Mouse (Mus musculus): ENCODE measurements at regions not wholly inside any gene's neighbourhood (a gene's known extent, or its start where the extent isn't known, plus 50 kb on each side); places are given as distances from the start of the nearest gene placed in this dataset.

DNA sequence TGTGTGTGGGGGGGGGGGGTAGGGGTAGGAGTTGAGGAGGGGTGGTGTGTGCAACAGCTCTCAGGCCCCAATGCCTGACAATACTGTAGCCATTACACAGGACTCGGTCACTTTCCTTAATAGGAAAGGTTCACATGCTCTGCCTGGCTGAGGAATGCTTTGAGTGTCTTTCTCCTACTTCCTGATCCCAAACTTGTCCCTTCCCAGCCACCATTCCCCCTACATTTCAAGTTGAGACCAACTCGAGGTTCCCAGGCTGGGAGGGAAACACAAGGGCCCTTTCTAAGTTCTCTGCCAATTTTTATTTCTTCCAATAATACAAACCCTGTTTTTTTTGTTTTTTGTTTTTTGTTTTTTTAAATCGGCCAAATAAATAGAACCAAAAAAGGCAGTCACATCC is 264.6 kb downstream of the Gm45692 start:
- Histone ChIP-seq H3ac (ENCODE audit: control insufficient read depth, insufficient read length, low read depth) (no peak overlapping the region), H3K79me3 (ENCODE audit: low read depth) (no peaks in the 10 kb centered on the region), H3K79me2 (ENCODE audit: control insufficient read depth, insufficient read depth) (no peaks in the 10 kb centered on the region), H3K27me3 (ENCODE audit: control insufficient read depth, insufficient read depth, insufficient read length) (no peaks in the 10 kb centered on the region), H3K36me3 (ENCODE audit: control insufficient read depth, insufficient read depth) (no peaks in the 10 kb centered on the region), H3K4me3 (ENCODE audit: insufficient read depth, poor library complexity, severe bottlenecking) (no peak overlapping the region)
- TF ChIP-seq MAX (IDR thresholded peaks at IDR 0.05) (no peak), USF1 (IDR thresholded peaks at IDR 0.05; ENCODE audit: low read depth) (no peak), CEBPB (IDR thresholded peaks at IDR 0.05; ENCODE audit: low read depth) (no peak)

DNA sequence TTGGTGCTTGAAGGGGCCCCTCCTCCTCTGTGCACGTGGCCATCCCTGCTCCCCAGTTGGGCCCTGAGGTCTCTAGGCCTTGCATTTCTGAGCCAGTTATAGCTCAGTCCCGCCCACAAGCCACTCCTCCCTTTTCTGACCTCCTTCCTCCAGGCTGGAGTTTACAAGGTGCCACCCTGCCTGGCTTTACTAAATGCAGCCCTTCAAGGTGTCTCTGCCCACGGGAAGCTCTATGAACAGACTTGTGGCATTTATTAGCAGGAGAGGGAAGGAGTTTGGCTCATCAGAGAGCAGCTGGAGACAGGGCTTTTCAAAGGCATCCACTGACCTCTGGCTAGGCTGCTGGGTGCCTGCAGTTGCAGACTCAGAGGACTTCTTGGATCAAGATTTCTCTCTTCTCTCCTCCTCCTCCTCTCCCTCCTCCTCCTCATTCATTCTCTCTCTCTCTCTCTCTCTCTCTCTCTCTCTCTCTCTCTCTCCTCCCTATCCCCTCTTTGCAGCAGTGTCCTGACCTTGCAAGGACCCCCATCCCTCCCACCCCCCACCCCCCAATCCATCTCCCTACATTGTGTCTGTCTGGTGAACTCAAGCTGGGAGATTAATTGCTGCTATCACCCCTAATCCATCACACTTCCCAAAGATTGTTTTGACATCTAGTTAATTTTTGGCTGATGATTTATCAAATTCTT is 265.1 kb downstream of the Gm45692 start:
- Histone ChIP-seq H3K79me3 (ENCODE audit: low read depth) (no peaks in the 10 kb centered on the region), H3K36me3 (ENCODE audit: control insufficient read depth, insufficient read depth) (no peaks in the 10 kb centered on the region), H3K79me2 (ENCODE audit: control insufficient read depth, insufficient read depth) (no peaks in the 10 kb centered on the region), H3ac (ENCODE audit: control insufficient read depth, insufficient read length, low read depth) (no peak overlapping the region), H3K27me3 (ENCODE audit: control insufficient read depth, insufficient read depth, insufficient read length) (no peaks in the 10 kb centered on the region), H3K4me3 (ENCODE audit: insufficient read depth, poor library complexity, severe bottlenecking) (no peak overlapping the region)
- TF ChIP-seq CTCF (IDR thresholded peaks at IDR 0.05; ENCODE audit: control insufficient read depth, insufficient read depth, insufficient read length) (no peak), MYOG (IDR thresholded peaks at IDR 0.05; ENCODE audit: control insufficient read depth, extremely low read depth, insufficient read length) (no peak), USF1 (IDR thresholded peaks at IDR 0.05; ENCODE audit: low read depth) (no peak), CEBPB (IDR thresholded peaks at IDR 0.05; ENCODE audit: low read depth) (no peak), MAX (IDR thresholded peaks at IDR 0.05) (no peak), MYOD1 (IDR thresholded peaks at IDR 0.05; ENCODE audit: control insufficient read depth, insufficient read length, low read depth) (no peak), FOSL1 (IDR thresholded peaks at IDR 0.05; ENCODE audit: insufficient read depth, low read length, poor library complexity, severe bottlenecking) (no peak)

- TF ChIP-seq CTCF (IDR thresholded peaks at IDR 0.05; ENCODE audit: control insufficient read depth, insufficient read depth, insufficient read length): no peak
- no peak for TF ChIP-seq MAX (IDR thresholded peaks at IDR 0.05)
- no peak for TF ChIP-seq CEBPB (IDR thresholded peaks at IDR 0.05; ENCODE audit: low read depth)
- TF ChIP-seq FOSL1 (IDR thresholded peaks at IDR 0.05; ENCODE audit: insufficient read depth, low read length, poor library complexity, severe bottlenecking): no peak
- no peak for TF ChIP-seq MYOD1 (IDR thresholded peaks at IDR 0.05; ENCODE audit: control insufficient read depth, insufficient read length, low read depth)
- no peak for TF ChIP-seq USF1 (IDR thresholded peaks at IDR 0.05; ENCODE audit: low read depth)
- no peak for TF ChIP-seq MYOG (IDR thresholded peaks at IDR 0.05; ENCODE audit: control insufficient read depth, extremely low read depth, insufficient read length)
- Histone ChIP-seq H3K4me3 (ENCODE audit: insufficient read depth, poor library complexity, severe bottlenecking) (no peak overlapping the region), H3K36me3 (ENCODE audit: control insufficient read depth, insufficient read depth) (no peaks in the 10 kb centered on the region)
Observed at GRCm38 (mm10) chr8:26384994-26385345, 265.6 kb downstream of the Gm45692 start.

GRCm38 (mm10) chr8:26395061-26395460 is 275.7 kb downstream of the Gm45692 start:
- H3K79me2 ChIP-seq (ENCODE audit: control insufficient read depth, insufficient read depth): no peaks in the 10 kb centered on the region
- no peak for TF ChIP-seq CTCF (IDR thresholded peaks at IDR 0.05; ENCODE audit: control insufficient read depth, insufficient read depth, insufficient read length)
- TF ChIP-seq MYOG (IDR thresholded peaks at IDR 0.05; ENCODE audit: control insufficient read depth, extremely low read depth, insufficient read length): no peak
- no peak for TF ChIP-seq MAX (IDR thresholded peaks at IDR 0.05)
- no peak for TF ChIP-seq FOSL1 (IDR thresholded peaks at IDR 0.05; ENCODE audit: insufficient read depth, low read length, poor library complexity, severe bottlenecking)
- TF ChIP-seq MYOD1 (IDR thresholded peaks at IDR 0.05; ENCODE audit: control insufficient read depth, insufficient read length, low read depth): no peak
- no peak for TF ChIP-seq USF1 (IDR thresholded peaks at IDR 0.05; ENCODE audit: low read depth)
- TF ChIP-seq CEBPB (IDR thresholded peaks at IDR 0.05; ENCODE audit: low read depth): no peak
- H3ac ChIP-seq (ENCODE audit: control insufficient read depth, insufficient read length, low read depth): no peak overlapping the region
- no peaks in the 10 kb centered on the region for H3K36me3 ChIP-seq (ENCODE audit: control insufficient read depth, insufficient read depth)
- H3K79me3 ChIP-seq (ENCODE audit: low read depth): no peaks in the 10 kb centered on the region
- H3K27me3 ChIP-seq (ENCODE audit: control insufficient read depth, insufficient read depth, insufficient read length): no peaks in the 10 kb centered on the region
- no peak overlapping the region for H3K4me3 ChIP-seq (ENCODE audit: insufficient read depth, poor library complexity, severe bottlenecking)

More at GRCm38 (mm10) chr8:26384994-26385345, 265.6 kb downstream of the Gm45692 start:
- no peak overlapping the region for H3ac ChIP-seq (ENCODE audit: control insufficient read depth, insufficient read length, low read depth)
- no peaks in the 10 kb centered on the region for H3K79me2 ChIP-seq (ENCODE audit: control insufficient read depth, insufficient read depth)
- H3K79me3 ChIP-seq (ENCODE audit: low read depth): no peaks in the 10 kb centered on the region
- no peaks in the 10 kb centered on the region for H3K27me3 ChIP-seq (ENCODE audit: control insufficient read depth, insufficient read depth, insufficient read length)

DNA sequence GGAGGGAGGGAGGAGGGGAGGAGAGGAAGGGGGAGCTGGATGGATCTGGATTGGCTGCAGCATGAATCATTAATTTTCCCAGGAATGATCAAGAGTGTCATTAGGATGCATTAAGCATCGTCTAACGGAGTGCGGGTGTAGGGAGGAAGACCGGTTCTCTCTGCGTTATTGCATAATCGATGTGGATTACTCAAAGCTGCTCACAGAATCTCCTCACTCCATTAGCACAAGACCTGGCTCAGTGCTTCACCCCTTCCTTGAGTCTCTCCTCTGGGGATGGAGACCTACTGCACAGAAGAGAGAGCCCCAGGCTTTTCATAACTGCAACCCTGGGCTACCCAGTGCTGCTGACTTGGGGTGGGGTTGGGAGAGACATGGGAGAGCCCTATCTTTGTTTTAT is 300.7 kb downstream of the Gm45692 start:
- TF ChIP-seq FOSL1 (IDR thresholded peaks at IDR 0.05; ENCODE audit: insufficient read depth, low read length, poor library complexity, severe bottlenecking) (no peak), USF1 (IDR thresholded peaks at IDR 0.05; ENCODE audit: low read depth) (no peak), CTCF (IDR thresholded peaks at IDR 0.05; ENCODE audit: control insufficient read depth, insufficient read depth, insufficient read length) (no peak), MYOD1 (IDR thresholded peaks at IDR 0.05; ENCODE audit: control insufficient read depth, insufficient read length, low read depth) (no peak), MAX (IDR thresholded peaks at IDR 0.05) (no peak), CEBPB (IDR thresholded peaks at IDR 0.05; ENCODE audit: low read depth) (no peak), MYOG (IDR thresholded peaks at IDR 0.05; ENCODE audit: control insufficient read depth, extremely low read depth, insufficient read length) (no peak)
- Histone ChIP-seq H3K4me3 (ENCODE audit: insufficient read depth, poor library complexity, severe bottlenecking) (no peak overlapping the region), H3K36me3 (ENCODE audit: control insufficient read depth, insufficient read depth) (no peaks in the 10 kb centered on the region), H3K27me3 (ENCODE audit: control insufficient read depth, insufficient read depth, insufficient read length) (no peaks in the 10 kb centered on the region), H3K79me3 (ENCODE audit: low read depth) (no peaks in the 10 kb centered on the region), H3ac (ENCODE audit: control insufficient read depth, insufficient read length, low read depth) (no peak overlapping the region), H3K79me2 (ENCODE audit: control insufficient read depth, insufficient read depth) (no peaks in the 10 kb centered on the region)

DNA sequence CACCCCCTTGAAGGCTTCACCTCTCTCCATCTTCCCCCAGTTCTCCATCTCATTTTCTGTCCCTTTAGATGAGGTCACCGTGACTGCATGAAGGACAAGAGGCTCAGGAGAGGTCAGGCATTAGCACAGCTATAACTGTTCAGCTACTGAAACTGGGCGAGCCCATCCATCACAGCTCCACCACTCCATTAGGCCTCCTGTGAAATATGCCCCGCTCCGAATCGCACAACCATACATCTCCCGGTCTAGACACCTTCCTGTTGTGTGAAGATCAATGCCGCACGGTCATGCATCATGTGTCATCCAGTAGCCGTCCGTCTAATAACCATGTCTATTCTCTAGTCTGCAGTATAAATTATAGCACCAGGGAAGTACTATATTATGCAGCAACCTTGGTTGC is 301.2 kb downstream of the Gm45692 start:
- Histone ChIP-seq H3K79me3 (ENCODE audit: low read depth) (no peaks in the 10 kb centered on the region), H3ac (ENCODE audit: control insufficient read depth, insufficient read length, low read depth) (no peak overlapping the region), H3K36me3 (ENCODE audit: control insufficient read depth, insufficient read depth) (no peaks in the 10 kb centered on the region), H3K79me2 (ENCODE audit: control insufficient read depth, insufficient read depth) (no peaks in the 10 kb centered on the region), H3K27me3 (ENCODE audit: control insufficient read depth, insufficient read depth, insufficient read length) (no peaks in the 10 kb centered on the region), H3K4me3 (ENCODE audit: insufficient read depth, poor library complexity, severe bottlenecking) (no peak overlapping the region)
- TF ChIP-seq MYOD1 (IDR thresholded peaks at IDR 0.05; ENCODE audit: control insufficient read depth, insufficient read length, low read depth): no peak
- TF ChIP-seq USF1 (IDR thresholded peaks at IDR 0.05; ENCODE audit: low read depth): no peak
- no peak for TF ChIP-seq CTCF (IDR thresholded peaks at IDR 0.05; ENCODE audit: control insufficient read depth, insufficient read depth, insufficient read length)
- TF ChIP-seq MYOG (IDR thresholded peaks at IDR 0.05; ENCODE audit: control insufficient read depth, extremely low read depth, insufficient read length): no peak
- TF ChIP-seq MAX (IDR thresholded peaks at IDR 0.05): no peak
- TF ChIP-seq CEBPB (IDR thresholded peaks at IDR 0.05; ENCODE audit: low read depth): no peak
- no peak for TF ChIP-seq FOSL1 (IDR thresholded peaks at IDR 0.05; ENCODE audit: insufficient read depth, low read length, poor library complexity, severe bottlenecking)

Data from C2C12 (cell line).